Mouse (Mus musculus): ENCODE measurements around the gene Mcemp1. TPM values are rescaled to one million over a fixed set of nuclear protein-coding genes. Genes with fewer than 3 reads are reported as not detected.

Mcemp1 gene
- polyA plus RNA-seq, 1 experiment from 2014 or later, result 0.23 TPM

DNA sequence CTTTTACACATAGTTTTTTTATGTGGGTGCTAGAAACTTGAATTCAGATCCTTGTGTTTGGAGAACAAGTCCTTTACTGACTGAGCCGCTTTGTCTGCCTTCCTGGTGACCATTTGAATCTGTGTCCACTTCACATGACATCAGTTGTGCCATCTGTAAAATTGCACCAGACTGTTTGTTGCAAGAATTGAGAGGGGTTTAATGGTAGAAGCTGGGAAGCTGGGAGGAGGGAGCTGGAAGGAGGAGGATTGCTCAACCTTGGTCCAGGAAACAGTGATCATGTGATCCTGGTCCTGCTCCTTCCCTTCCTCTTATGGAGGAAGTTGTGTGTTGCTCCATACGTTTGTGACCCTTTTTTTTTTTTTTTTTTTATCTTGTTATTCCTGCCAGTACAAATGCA, 17.3 kb upstream of the Mcemp1 start:
- Histone ChIP-seq H3K27me3 (replicated peaks) (no peaks in the 10 kb centered on the region), H3K36me3 (no peaks in the 10 kb centered on the region), H3K4me1 (no peaks in the 10 kb centered on the region), H3K4me2 (no peak overlapping the region), H3K9me3 (replicated peaks) (no peaks in the 10 kb centered on the region), H3K4me3 (replicated peaks) (no peak overlapping the region), H3K9ac (replicated peaks) (no peak overlapping the region), H3K27ac (replicated peaks) (no peak overlapping the region)
- 81% methylated on average over 2 of the region's 2 CpGs for WGBS
- ATAC-seq (ENCODE audit: low FRiP score), result no peak

GRCm38 (mm10) chr8:3648990-3649389, 16.6 kb upstream of the Mcemp1 start:
- no peak overlapping the region for H3K27ac ChIP-seq (replicated peaks)
- H3K4me1 ChIP-seq, result no peaks in the 10 kb centered on the region
- no peaks in the 10 kb centered on the region for H3K9me3 ChIP-seq (replicated peaks)
- no peak overlapping the region for H3K9ac ChIP-seq (replicated peaks)
- no peaks in the 10 kb centered on the region for H3K36me3 ChIP-seq
- 42% methylated on average over 1 of the region's 1 CpGs for WGBS
- H3K4me2 ChIP-seq, result no peak overlapping the region
- no peak overlapping the region for H3K4me3 ChIP-seq (replicated peaks)
- ATAC-seq (ENCODE audit: low FRiP score), result no peak
- no peaks in the 10 kb centered on the region for H3K27me3 ChIP-seq (replicated peaks)

- H3K9me3 ChIP-seq (replicated peaks), result no peaks in the 10 kb centered on the region
- 69% methylated on average over 3 of the region's 3 CpGs for WGBS
- H3K36me3 ChIP-seq, result no peaks in the 10 kb centered on the region
- H3K4me1 ChIP-seq, result peaks cover 9% of the 10 kb centered on the region; the same call in 1 of the 2 replicates
- no peaks in the 10 kb centered on the region for H3K27me3 ChIP-seq (replicated peaks)
- no peak for ATAC-seq (ENCODE audit: low FRiP score)
- H3K4me2 ChIP-seq, result no peak overlapping the region
- H3K9ac ChIP-seq (replicated peaks), result no peak overlapping the region
- no peak overlapping the region for H3K4me3 ChIP-seq (replicated peaks)
- H3K27ac ChIP-seq (replicated peaks), result no peak overlapping the region
Observed at GRCm38 (mm10) chr8:3652845-3653244, 12.7 kb upstream of the Mcemp1 start.

DNA sequence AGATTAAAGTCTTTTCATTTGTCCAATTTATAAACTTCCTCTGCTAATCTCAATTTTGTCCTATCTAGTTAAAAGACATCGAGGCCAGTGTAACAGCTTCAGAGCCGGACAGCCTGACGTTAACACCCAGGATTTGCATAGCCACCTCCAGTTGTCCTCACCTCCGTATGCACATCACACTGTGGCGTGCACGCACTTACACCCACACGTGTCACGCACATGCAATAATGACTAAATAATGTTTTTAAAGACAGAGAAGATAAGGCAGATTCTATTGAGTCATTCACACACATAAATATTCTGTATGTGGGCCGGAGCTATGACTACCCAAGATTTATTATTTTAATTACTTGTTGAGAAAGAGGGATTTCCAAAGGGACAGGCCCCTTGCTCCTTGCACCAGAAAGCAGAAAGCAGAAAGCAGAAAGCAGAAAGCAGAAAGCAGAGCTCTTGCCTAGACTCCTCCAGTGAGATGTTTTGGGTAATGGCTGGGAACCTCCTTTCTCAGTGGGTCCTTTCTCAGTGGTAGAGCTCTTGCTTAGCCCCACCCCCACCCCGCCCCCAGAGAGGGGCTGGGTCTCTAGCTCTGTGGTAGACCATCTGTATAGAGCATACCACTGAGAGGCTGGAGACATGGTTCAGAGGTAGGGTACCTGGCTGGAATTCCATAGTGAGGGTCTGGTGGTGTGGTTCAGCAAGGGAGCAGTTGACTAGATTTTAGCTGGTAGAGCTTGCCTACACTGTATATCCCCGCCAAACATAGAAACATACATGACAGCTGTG, 10.6 kb upstream of the Mcemp1 start:
- H3K36me3 ChIP-seq, result no peaks in the 10 kb centered on the region
- no peaks in the 10 kb centered on the region for H3K9me3 ChIP-seq (replicated peaks)
- H3K4me2 ChIP-seq, result no peak overlapping the region
- no peak overlapping the region for H3K9ac ChIP-seq (replicated peaks)
- H3K27ac ChIP-seq (replicated peaks), result no peak overlapping the region
- H3K4me1 ChIP-seq, result peaks cover 9% of the 10 kb centered on the region; the same call in 1 of the 2 replicates
- 73% methylated on average over 11 of the region's 11 CpGs for WGBS
- peak; percentile 51 for ATAC-seq (ENCODE audit: low FRiP score)
- H3K4me3 ChIP-seq (replicated peaks), result no peak overlapping the region
- no peaks in the 10 kb centered on the region for H3K27me3 ChIP-seq (replicated peaks)

- H3K9ac ChIP-seq (replicated peaks), result no peak within 1 kb of the TSS
- H3K27ac ChIP-seq (replicated peaks), result no peak within 1 kb of the TSS
- no peak within 1 kb of the TSS for H3K4me2 ChIP-seq
- peaks cover 9% of the 10 kb centered on the region; the same call in 1 of the 2 replicates for H3K4me1 ChIP-seq
- ATAC-seq (ENCODE audit: low FRiP score), result no peak
- no peak within 1 kb of the TSS for H3K4me3 ChIP-seq (replicated peaks)
- no peaks in the 10 kb centered on the region for H3K9me3 ChIP-seq (replicated peaks)
- no peaks in the 10 kb centered on the region for H3K36me3 ChIP-seq
- no peaks in the 10 kb centered on the region for H3K27me3 ChIP-seq (replicated peaks)
- 73% methylated on average over 3 of the region's 3 CpGs for WGBS
Observed at GRCm38 (mm10) chr8:3655526-3655925, 10.0 kb upstream of the Mcemp1 start, which contains the start of gene Retn. Gene Retn, plus strand, starts transcription at chr8:3655770.

GRCm38 (mm10) chr8:3656725-3657381, 8.7 kb upstream of the Mcemp1 start:
- Histone ChIP-seq H3K4me3 (replicated peaks) (no peak overlapping the region), H3K27ac (replicated peaks) (no peak overlapping the region), H3K9me3 (replicated peaks) (no peaks in the 10 kb centered on the region), H3K4me1 (peaks cover 9% of the 10 kb centered on the region; the same call in 1 of the 2 replicates), H3K4me2 (no peak overlapping the region), H3K27me3 (replicated peaks) (no peaks in the 10 kb centered on the region), H3K9ac (replicated peaks) (no peak overlapping the region), H3K36me3 (no peaks in the 10 kb centered on the region)
- peak; percentile 34; the same call in 1 of the 2 replicates for ATAC-seq (ENCODE audit: low FRiP score)
- WGBS, result 23% methylated on average over 7 of the region's 7 CpGs

DNA sequence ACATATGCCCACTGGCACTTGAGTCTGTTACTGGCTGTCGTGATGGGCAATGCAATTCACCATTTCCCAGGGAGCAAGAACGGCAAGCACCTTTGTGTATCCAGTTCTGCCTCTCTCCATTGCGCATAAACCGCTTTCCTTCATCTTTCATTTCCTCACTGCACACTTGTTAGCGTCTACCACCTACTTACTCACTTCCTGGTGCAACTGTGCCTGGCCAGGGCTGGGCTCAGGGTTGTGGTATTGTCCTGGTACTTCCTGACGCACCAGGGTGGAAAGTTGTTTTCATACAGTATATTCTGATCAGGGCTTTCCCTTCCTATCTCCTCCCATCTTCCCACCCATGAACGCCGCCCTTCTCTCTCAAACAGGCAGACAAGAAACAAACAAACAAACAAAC, 4.7 kb upstream of the Mcemp1 start:
- 83% methylated on average over 8 of the region's 8 CpGs for WGBS
- Histone ChIP-seq H3K27ac (replicated peaks) (no peak overlapping the region), H3K36me3 (no peaks in the 10 kb centered on the region)

DNA sequence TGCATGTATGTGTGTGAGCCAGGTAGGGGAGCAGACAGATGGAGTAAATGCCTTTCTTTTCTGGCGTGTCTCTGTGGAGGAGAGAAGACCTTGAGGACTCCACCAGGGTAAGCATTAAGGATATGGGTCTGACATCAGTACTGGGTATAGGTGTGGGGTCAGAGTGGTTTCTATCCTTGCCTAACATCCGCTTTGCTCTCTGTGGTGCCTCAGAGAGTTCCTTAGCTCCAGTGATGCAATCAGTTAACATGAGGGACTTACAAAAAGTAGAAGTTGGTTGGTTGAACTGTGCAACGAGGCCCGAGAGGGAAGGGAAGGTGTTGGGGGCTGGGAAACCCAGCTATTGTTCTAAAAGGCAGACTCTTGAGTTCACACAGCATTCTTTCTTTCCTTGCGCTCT, 1.1 kb upstream of the Mcemp1 start:
- Histone ChIP-seq H3K27ac (replicated peaks) (no peak overlapping the region), H3K4me1 (no peaks in the 10 kb centered on the region), H3K9me3 (replicated peaks) (no peaks in the 10 kb centered on the region), H3K36me3 (no peaks in the 10 kb centered on the region), H3K4me2 (no peak overlapping the region), H3K4me3 (replicated peaks) (no peak overlapping the region), H3K27me3 (replicated peaks) (no peaks in the 10 kb centered on the region), H3K9ac (replicated peaks) (no peak overlapping the region)
- 71% methylated on average over 5 of the region's 5 CpGs for WGBS
- ATAC-seq (ENCODE audit: low FRiP score), result no peak

More for the DNA sequence above, 4.7 kb upstream of the Mcemp1 start:
- Histone ChIP-seq H3K4me3 (replicated peaks) (no peak overlapping the region), H3K27me3 (replicated peaks) (no peaks in the 10 kb centered on the region), H3K4me1 (peaks cover 9% of the 10 kb centered on the region; the same call in 1 of the 2 replicates), H3K9ac (replicated peaks) (no peak overlapping the region), H3K4me2 (no peak overlapping the region), H3K9me3 (replicated peaks) (no peaks in the 10 kb centered on the region)
- no peak for ATAC-seq (ENCODE audit: low FRiP score)

DNA sequence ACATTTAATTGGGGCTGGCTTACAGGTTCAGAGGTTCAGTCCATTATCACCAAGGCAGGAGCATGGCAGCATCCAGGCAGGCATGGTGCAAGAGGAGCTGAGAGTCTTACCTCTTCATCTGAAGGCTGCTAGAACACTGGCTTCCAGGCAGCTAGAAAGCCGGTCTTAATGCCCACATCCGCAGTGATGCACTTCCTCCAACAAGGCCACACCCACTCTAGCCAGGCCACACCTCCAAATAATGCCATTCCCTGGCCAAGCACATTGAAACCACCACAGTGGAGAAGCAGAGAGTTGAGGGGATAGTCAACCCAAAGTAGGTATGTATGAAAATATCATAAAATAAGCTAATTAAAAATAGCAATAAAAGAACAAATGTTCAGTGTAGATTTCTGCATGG, 4.8 kb downstream of the Mcemp1 start:
- WGBS, result 82% methylated on average over 2 of the region's 2 CpGs
- Histone ChIP-seq H3K27me3 (replicated peaks) (no peaks in the 10 kb centered on the region), H3K4me1 (peaks cover 14% of the 10 kb centered on the region), H3K9ac (replicated peaks) (no peak overlapping the region), H3K4me2 (no peak overlapping the region), H3K27ac (replicated peaks) (no peak overlapping the region), H3K9me3 (replicated peaks) (no peaks in the 10 kb centered on the region), H3K4me3 (replicated peaks) (no peak overlapping the region), H3K36me3 (no peaks in the 10 kb centered on the region)
- no peak for ATAC-seq (ENCODE audit: low FRiP score)

DNA sequence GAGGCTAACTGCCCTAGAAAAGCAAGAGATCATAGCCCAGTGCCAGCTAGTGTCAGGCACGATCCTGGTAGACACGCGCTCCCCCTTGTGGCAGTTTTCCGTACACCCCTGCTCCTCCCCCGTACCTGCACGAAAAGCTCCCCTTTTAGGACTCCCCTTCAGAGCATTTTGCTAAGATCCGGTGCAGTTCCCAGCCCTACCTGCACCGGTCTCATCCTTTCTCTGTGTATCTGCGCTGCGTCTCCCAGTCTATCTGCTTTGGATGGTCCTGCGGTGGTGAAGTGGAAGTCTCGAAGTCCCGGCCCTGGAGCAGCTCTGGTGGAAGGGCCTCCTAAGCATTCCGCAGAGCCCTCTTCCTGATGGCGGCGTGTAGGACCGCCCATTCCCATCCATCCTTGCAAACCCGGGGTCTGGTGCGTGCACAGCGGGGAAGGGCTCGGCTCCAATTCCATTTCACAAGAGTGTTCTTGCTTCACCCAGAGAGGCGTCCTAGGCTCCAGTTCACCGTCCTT, 6.5 kb downstream of the Mcemp1 start, which contains the start of gene Fcor:
Gene Fcor (minus strand): TSS at position 383 of the 512 bp plus-strand sequence.
- no peaks in the 10 kb centered on the region for H3K36me3 ChIP-seq
- peaks cover 19% of the 10 kb centered on the region for H3K4me1 ChIP-seq
- peak; percentile 88 for ATAC-seq (ENCODE audit: low FRiP score)
- no peaks in the 10 kb centered on the region for H3K27me3 ChIP-seq (replicated peaks)
- H3K9ac ChIP-seq (replicated peaks), result peak within 1 kb of the TSS; percentile 56
- under 1% methylated on average over 23 of the region's 23 CpGs for WGBS
- peak within 1 kb of the TSS; percentile 82 for H3K27ac ChIP-seq (replicated peaks)
- H3K4me3 ChIP-seq (replicated peaks), result peak within 1 kb of the TSS; percentile 52
- H3K4me2 ChIP-seq, result peak within 1 kb of the TSS; percentile 73
- no peaks in the 10 kb centered on the region for H3K9me3 ChIP-seq (replicated peaks)

- Histone ChIP-seq H3K4me3 (replicated peaks) (no peak overlapping the region), H3K27ac (replicated peaks) (no peak overlapping the region), H3K27me3 (replicated peaks) (no peaks in the 10 kb centered on the region), H3K9ac (replicated peaks) (no peak overlapping the region), H3K4me1 (peaks cover 36% of the 10 kb centered on the region), H3K4me2 (no peak overlapping the region), H3K9me3 (replicated peaks) (no peaks in the 10 kb centered on the region), H3K36me3 (peaks cover 12% of the 10 kb centered on the region)
- no peak for ATAC-seq (ENCODE audit: low FRiP score)
- 69% methylated on average over 3 of the region's 3 CpGs for WGBS
Observed at GRCm38 (mm10) chr8:3674671-3675070, 9.1 kb downstream of the Mcemp1 start.
